ENCODE assay signal across 14 mouse cellular contexts in the genomic region with DNA sequence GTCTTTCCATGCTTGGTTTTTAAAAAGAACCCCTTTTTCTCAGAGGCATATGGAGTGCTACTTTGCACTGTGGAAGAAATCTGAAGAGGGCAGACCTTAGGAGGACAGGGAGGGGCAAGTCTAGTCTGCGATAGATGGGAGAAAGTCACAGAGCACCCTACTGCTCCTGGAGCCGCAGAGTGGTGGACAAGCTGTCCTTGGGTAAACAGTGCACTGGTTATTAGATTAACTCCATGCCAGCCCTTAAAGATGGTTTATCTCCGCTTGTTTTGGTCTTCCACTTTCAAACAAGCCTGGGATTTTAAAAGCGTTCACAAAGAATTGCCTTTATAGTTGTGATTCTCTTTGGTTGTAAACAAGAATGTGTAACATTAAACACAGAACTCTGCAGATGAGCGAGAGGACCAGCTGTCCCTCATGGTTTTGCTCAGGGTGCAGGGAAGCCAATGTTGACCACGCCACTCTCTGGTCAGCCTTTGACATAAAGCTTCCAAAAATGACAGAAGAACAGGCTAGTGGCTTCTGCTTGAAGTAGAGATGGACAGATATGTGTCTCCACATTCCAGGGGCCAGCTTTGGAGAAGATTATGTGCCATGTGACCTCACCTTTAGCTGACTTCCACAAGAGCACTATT.
DNase-seq lines count a peak whose midpoint lies in the region; ATAC-seq lines count a peak whose summit lies in the region.
"Had no signal": no experiment of that assay in that cellular context is flagged by ENCODE, and none has a peak within 500 bp of the region (broad histone marks: within the 10 kb centered on the region; RNA-seq: fewer than 3 reads in every experiment).

No protein-coding gene starts in this region.

- no peaks in the 10 kb centered on the region for H3K27me3 ChIP-seq in forebrain, embryonic 13.5 days
- no peaks in the 10 kb centered on the region for H3K27me3 ChIP-seq in forebrain, embryonic 10.5 days (ENCODE audit: poor library complexity, severe bottlenecking)
- H3K27me3 ChIP-seq in hindbrain, embryonic 14.5 days (ENCODE audit: control insufficient read depth, insufficient read depth, low read length) = no peaks in the 10 kb centered on the region
- H3K27me3 ChIP-seq in midbrain, embryonic 15.5 days (replicated peaks) = no peaks in the 10 kb centered on the region
- H3K27me3 ChIP-seq: embryonic facial prominence, embryonic 15.5 days had no signal

- peaks cover 45% of the 10 kb centered on the region for H3K4me1 ChIP-seq in forebrain, embryonic 13.5 days
- H3K4me1 ChIP-seq in forebrain, embryonic 10.5 days = peaks cover 41% of the 10 kb centered on the region
- H3K4me1 ChIP-seq in hindbrain, embryonic 14.5 days (replicated peaks; ENCODE audit: control insufficient read depth, insufficient read depth, low read length) = peaks cover 23% of the 10 kb centered on the region
- H3K4me1 ChIP-seq in midbrain, embryonic 15.5 days = peaks cover 32% of the 10 kb centered on the region

- H3K27ac ChIP-seq in forebrain, embryonic 13.5 days = peak overlapping the region; percentile 57; the same call in 1 of the 2 replicates
- no peak overlapping the region for H3K27ac ChIP-seq in forebrain, embryonic 10.5 days
- H3K27ac ChIP-seq in hindbrain, embryonic 14.5 days = 0 out of 2 replicates have a peak overlapping the region, but pooled peaks have one; percentile 68
- H3K27ac ChIP-seq in midbrain, embryonic 15.5 days = peak overlapping the region; percentile 60
- H3K27ac ChIP-seq: embryonic facial prominence, embryonic 15.5 days; liver, embryonic 14.5 days had no signal

- H3K36me3 ChIP-seq in forebrain, embryonic 13.5 days (ENCODE audit: poor library complexity, severe bottlenecking) = no peaks in the 10 kb centered on the region
- H3K36me3 ChIP-seq in forebrain, embryonic 10.5 days (replicated peaks) = no peaks in the 10 kb centered on the region; the same call in 1 of the 2 replicates
- no peaks in the 10 kb centered on the region for H3K36me3 ChIP-seq in hindbrain, embryonic 14.5 days (replicated peaks; ENCODE audit: control insufficient read depth, insufficient read depth)
- no peaks in the 10 kb centered on the region for H3K36me3 ChIP-seq in midbrain, embryonic 15.5 days (replicated peaks)
- H3K36me3 ChIP-seq: embryonic facial prominence, embryonic 15.5 days had no signal

- no peaks in the 10 kb centered on the region for H3K9me3 ChIP-seq in forebrain, embryonic 13.5 days (replicated peaks)
- H3K9me3 ChIP-seq in forebrain, embryonic 10.5 days = no peaks in the 10 kb centered on the region
- no peaks in the 10 kb centered on the region for H3K9me3 ChIP-seq in hindbrain, embryonic 14.5 days (ENCODE audit: control insufficient read depth, low read length)
- no peaks in the 10 kb centered on the region for H3K9me3 ChIP-seq in midbrain, embryonic 15.5 days
- H3K9me3 ChIP-seq: embryonic facial prominence, embryonic 15.5 days had no signal

- no peak for DNase-seq in forebrain, embryonic 10.5 days (ENCODE audit: extremely low spot score, low spot score)
- peak; percentile 46 for DNase-seq in MN1 (ENCODE audit: low spot score)
- DNase-seq in hindbrain, embryonic 14.5 days (ENCODE audit: low spot score) = no peak
- no peak for DNase-seq in thymus, postnatal 10 days (ENCODE audit: low spot score in 2 of 2)
- no peak for DNase-seq in embryo, embryonic 11 days
- DNase-seq: heart, adult 11 months; heart, postnatal 14 days; kidney, adult 8-10 months; thymus, postnatal 14 days had no signal

- H3K4me2 ChIP-seq in forebrain, embryonic 13.5 days = no peak overlapping the region
- no peak overlapping the region for H3K4me2 ChIP-seq in hindbrain, embryonic 14.5 days (replicated peaks)
- H3K4me2 ChIP-seq in midbrain, embryonic 15.5 days = no peak overlapping the region
- H3K4me2 ChIP-seq: embryonic facial prominence, embryonic 15.5 days had no signal

- ATAC-seq in forebrain, embryonic 13.5 days = 0 out of 2 replicates have a peak, but pooled peaks have one; percentile 9
- ATAC-seq in hindbrain, embryonic 14.5 days (ENCODE audit: low FRiP score) = 0 out of 2 replicates have a peak, but pooled peaks have one; percentile 21
- no peak for ATAC-seq in midbrain, embryonic 15.5 days (replicated peaks)
- ATAC-seq: activated CD4-positive, CD25-positive, alpha-beta regulatory T cell, adult 4 months had no signal

- H3K9ac ChIP-seq in forebrain, embryonic 13.5 days = no peak overlapping the region
- H3K9ac ChIP-seq in hindbrain, embryonic 14.5 days = no peak overlapping the region
- no peak overlapping the region for H3K9ac ChIP-seq in midbrain, embryonic 15.5 days
- H3K9ac ChIP-seq: embryonic facial prominence, embryonic 15.5 days; liver, embryonic 14.5 days had no signal

- no peak overlapping the region for H3K4me3 ChIP-seq in forebrain, embryonic 13.5 days
- no peak overlapping the region for H3K4me3 ChIP-seq in forebrain, embryonic 10.5 days
- H3K4me3 ChIP-seq in hindbrain, embryonic 14.5 days (replicated peaks; ENCODE audit: low read length) = no peak overlapping the region
- H3K4me3 ChIP-seq in midbrain, embryonic 15.5 days = no peak overlapping the region
- H3K4me3 ChIP-seq: embryonic facial prominence, embryonic 15.5 days had no signal

- 87% methylated on average over 6 of the region's 6 CpGs for WGBS in forebrain, embryonic 13.5 days
- 87% methylated on average over 6 of the region's 6 CpGs for WGBS in forebrain, embryonic 10.5 days
- 85% methylated on average over 6 of the region's 6 CpGs for WGBS in hindbrain, embryonic 14.5 days
- 78% methylated on average over 6 of the region's 6 CpGs for whole genome bisulfite sequencing in midbrain, embryonic 15.5 days
